In genomic region chr6:94773604-94774486, GRCm38 (mm10) we compare ENCODE assay signal across 8 mouse cellular contexts.
DNase-seq lines count a peak whose midpoint lies in the region; ATAC-seq lines count a peak whose summit lies in the region.

No protein-coding gene starts in this region.

- ATAC-seq in heart, embryonic 13.5 days (ENCODE audit: extremely low read depth, insufficient number of reproducible peaks, low FRiP score, low TSS enrichment): no peak
- peak; percentile 78 for ATAC-seq in hindbrain, embryonic 16.5 days
- peak; percentile 80 for ATAC-seq in midbrain, embryonic 15.5 days (replicated peaks)

- peaks cover 34% of the 10 kb centered on the region for H3K4me1 ChIP-seq in heart, embryonic 13.5 days
- peaks cover 14% of the 10 kb centered on the region for H3K4me1 ChIP-seq in hindbrain, embryonic 16.5 days (ENCODE audit: control insufficient read depth, insufficient read depth, low read depth, low read length)
- H3K4me1 ChIP-seq in midbrain, embryonic 15.5 days: peaks cover 23% of the 10 kb centered on the region

- peak overlapping the region; percentile 73 for H3K27ac ChIP-seq in heart, embryonic 13.5 days (replicated peaks)
- peak overlapping the region; percentile 63 for H3K27ac ChIP-seq in hindbrain, embryonic 16.5 days (ENCODE audit: low read depth, low read length)
- peak overlapping the region; percentile 81 for H3K27ac ChIP-seq in midbrain, embryonic 15.5 days

- peak overlapping the region; percentile 72 for H3K4me2 ChIP-seq in heart, embryonic 13.5 days
- H3K4me2 ChIP-seq in hindbrain, embryonic 16.5 days (ENCODE audit: low read length): peak overlapping the region; percentile 56
- peak overlapping the region; percentile 39 for H3K4me2 ChIP-seq in midbrain, embryonic 15.5 days

- no peak for DNase-seq in heart, postnatal 36 days
- peak; percentile 60 for DNase-seq in embryo, embryonic 11.5 days (ENCODE audit: low read depth, low spot score)
- no peak for DNase-seq in urinary bladder, postnatal 10 days (ENCODE audit: low spot score)
- no peak for DNase-seq in frontal cortex, postnatal 25 days (ENCODE audit: low spot score in 2 of 2)
- no peak for DNase-seq in cerebellum, adult 9-10 months

- peak overlapping the region; percentile 73 for H3K9ac ChIP-seq in heart, embryonic 13.5 days
- H3K9ac ChIP-seq in hindbrain, embryonic 16.5 days (ENCODE audit: low read depth, low read length): peak overlapping the region; percentile 37
- 0 out of 2 replicates have a peak overlapping the region, but pooled peaks have one; percentile 3 for H3K9ac ChIP-seq in midbrain, embryonic 15.5 days

- H3K36me3 ChIP-seq in heart, embryonic 13.5 days: no peaks in the 10 kb centered on the region
- H3K36me3 ChIP-seq in hindbrain, embryonic 16.5 days (ENCODE audit: control insufficient read depth, insufficient read depth, low read length): no peaks in the 10 kb centered on the region
- H3K36me3 ChIP-seq in midbrain, embryonic 15.5 days (replicated peaks): no peaks in the 10 kb centered on the region

- 4% methylated on average over 27 of the region's 27 CpGs for WGBS in heart, embryonic 13.5 days
- 2% methylated on average over 27 of the region's 27 CpGs for WGBS in hindbrain, embryonic 16.5 days
- 1% methylated on average over 27 of the region's 27 CpGs for WGBS in midbrain, embryonic 15.5 days

- intact Hi-C loops in heart, postnatal 36 days (cut with DNase I): no loop called here

- H3K27me3 ChIP-seq in heart, embryonic 13.5 days (replicated peaks): 0 out of 2 replicates have a peak, but pooled peaks cover 9% of the 10 kb centered on the region
- H3K27me3 ChIP-seq in hindbrain, embryonic 16.5 days (replicated peaks; ENCODE audit: control insufficient read depth, insufficient read depth, low read length): no peaks in the 10 kb centered on the region
- H3K27me3 ChIP-seq in midbrain, embryonic 15.5 days (replicated peaks): no peaks in the 10 kb centered on the region

- peak overlapping the region; percentile 42 for H3K4me3 ChIP-seq in heart, embryonic 13.5 days
- peak overlapping the region; percentile 17 for H3K4me3 ChIP-seq in hindbrain, embryonic 16.5 days (ENCODE audit: low read length)
- H3K4me3 ChIP-seq in midbrain, embryonic 15.5 days: peak overlapping the region; percentile 17

- H3K9me3 ChIP-seq in heart, embryonic 13.5 days: no peaks in the 10 kb centered on the region
- no peaks in the 10 kb centered on the region for H3K9me3 ChIP-seq in hindbrain, embryonic 16.5 days (ENCODE audit: control insufficient read depth, low read length)
- H3K9me3 ChIP-seq in midbrain, embryonic 15.5 days: no peaks in the 10 kb centered on the region

Comparison
In these comparisons a context has a peak if more than half of its experiments do, and no peak if none do; other contexts are left out.
1. H3K9ac ChIP-seq: peak in every context shown above with its lines; median percentile 73 in heart, embryonic 13.5 days; 37 in hindbrain, embryonic 16.5 days; 3 in midbrain, embryonic 15.5 days.